Mouse (Mus musculus): ENCODE measurements at regions not wholly inside any gene's neighbourhood (a gene's known extent, or its start where the extent isn't known, plus 50 kb on each side); places are given as distances from the start of the nearest gene placed in this dataset.
"Not testable (repeated sequence)": the region's sequence is repeated elsewhere in the genome, so short reads cannot be mapped to it uniquely, and the experiment has no call there.

- DNase-seq (ENCODE audit: low spot score in 2 of 2), result no peak
These were observed 225.5 kb upstream of the Zpld1 start for GRCm38 (mm10) chr16:55523264-55523663.

GRCm38 (mm10) chr16:55522283-55522682 lies 224.5 kb upstream of the Zpld1 start:
- DNase-seq (ENCODE audit: low spot score in 2 of 2), result no peak

GRCm38 (mm10) chr16:55521421-55521971 lies 223.7 kb upstream of the Zpld1 start:
- no peak for DNase-seq (ENCODE audit: low spot score in 2 of 2)

- no peak for DNase-seq (ENCODE audit: low spot score in 2 of 2)
These were observed 222.3 kb upstream of the Zpld1 start for GRCm38 (mm10) chr16:55520077-55520476.

GRCm38 (mm10) chr16:55519646-55520045 lies 221.9 kb upstream of the Zpld1 start:
- no peak for DNase-seq (ENCODE audit: low spot score in 2 of 2)

- no peak for DNase-seq (ENCODE audit: low spot score in 2 of 2)
These were observed 219.2 kb upstream of the Zpld1 start for GRCm38 (mm10) chr16:55516994-55517393.

GRCm38 (mm10) chr16:55515228-55515696 lies 217.5 kb upstream of the Zpld1 start:
- DNase-seq (ENCODE audit: low spot score in 2 of 2), result no peak

- DNase-seq (ENCODE audit: low spot score in 2 of 2), result no peak
These were observed 216.8 kb upstream of the Zpld1 start for GRCm38 (mm10) chr16:55514448-55515200.

GRCm38 (mm10) chr16:55504796-55505413 lies 207.1 kb upstream of the Zpld1 start:
- no peak for DNase-seq (ENCODE audit: low spot score in 2 of 2)

- no peak for DNase-seq (ENCODE audit: low spot score in 2 of 2)
These were observed 206.5 kb upstream of the Zpld1 start for GRCm38 (mm10) chr16:55504274-55504673.

GRCm38 (mm10) chr16:55503273-55503672 lies 205.5 kb upstream of the Zpld1 start:
- no peak for DNase-seq (ENCODE audit: low spot score in 2 of 2)

GRCm38 (mm10) chr16:55499831-55500230 lies 202.0 kb upstream of the Zpld1 start:
- not testable (repeated sequence) for DNase-seq (ENCODE audit: low spot score in 2 of 2)

GRCm38 (mm10) chr16:55495051-55495450 lies 197.3 kb upstream of the Zpld1 start:
- no peak for DNase-seq (ENCODE audit: low spot score in 2 of 2)

- DNase-seq (ENCODE audit: low spot score in 2 of 2), result no peak
These were observed 196.4 kb upstream of the Zpld1 start for GRCm38 (mm10) chr16:55494162-55494561.

- DNase-seq (ENCODE audit: low spot score in 2 of 2), result no peak
These were observed 194.3 kb upstream of the Zpld1 start for GRCm38 (mm10) chr16:55492111-55492510.

- DNase-seq (ENCODE audit: low spot score in 2 of 2), result no peak
These were observed 186.6 kb upstream of the Zpld1 start for GRCm38 (mm10) chr16:55484391-55484790.

GRCm38 (mm10) chr16:55480745-55481144 lies 183.0 kb upstream of the Zpld1 start:
- no peak for DNase-seq (ENCODE audit: low spot score in 2 of 2)

GRCm38 (mm10) chr16:55480304-55480703 lies 182.5 kb upstream of the Zpld1 start:
- peak in 1 of 2 experiments; percentile 44 for DNase-seq (ENCODE audit: low spot score in 2 of 2)

- peak in 1 of 2 experiments; percentile 84 for DNase-seq (ENCODE audit: low spot score in 2 of 2)
These were observed 178.9 kb upstream of the Zpld1 start for GRCm38 (mm10) chr16:55476544-55477208.

GRCm38 (mm10) chr16:55474950-55475525 lies 177.3 kb upstream of the Zpld1 start:
- DNase-seq (ENCODE audit: low spot score in 2 of 2), result no peak

GRCm38 (mm10) chr16:55471396-55471795 lies 173.6 kb upstream of the Zpld1 start:
- DNase-seq (ENCODE audit: low spot score in 2 of 2), result no peak

Data from layer of hippocampus, adult 18-20 months (tissue).